Mouse (Mus musculus) A20 (cell line): ENCODE results near the gene Gbf1.
"Not testable (repeated sequence)": the region's sequence is repeated elsewhere in the genome, so short reads cannot be mapped to it uniquely, and the experiment has no call there.

Experiments
- DNase-seq: peaks from one replicate; pipeline ENCODE4 v3.0.0-alpha.2; 2011; ENCODE audit warnings: low read depth, low spot score

Gene Gbf1

DNA sequence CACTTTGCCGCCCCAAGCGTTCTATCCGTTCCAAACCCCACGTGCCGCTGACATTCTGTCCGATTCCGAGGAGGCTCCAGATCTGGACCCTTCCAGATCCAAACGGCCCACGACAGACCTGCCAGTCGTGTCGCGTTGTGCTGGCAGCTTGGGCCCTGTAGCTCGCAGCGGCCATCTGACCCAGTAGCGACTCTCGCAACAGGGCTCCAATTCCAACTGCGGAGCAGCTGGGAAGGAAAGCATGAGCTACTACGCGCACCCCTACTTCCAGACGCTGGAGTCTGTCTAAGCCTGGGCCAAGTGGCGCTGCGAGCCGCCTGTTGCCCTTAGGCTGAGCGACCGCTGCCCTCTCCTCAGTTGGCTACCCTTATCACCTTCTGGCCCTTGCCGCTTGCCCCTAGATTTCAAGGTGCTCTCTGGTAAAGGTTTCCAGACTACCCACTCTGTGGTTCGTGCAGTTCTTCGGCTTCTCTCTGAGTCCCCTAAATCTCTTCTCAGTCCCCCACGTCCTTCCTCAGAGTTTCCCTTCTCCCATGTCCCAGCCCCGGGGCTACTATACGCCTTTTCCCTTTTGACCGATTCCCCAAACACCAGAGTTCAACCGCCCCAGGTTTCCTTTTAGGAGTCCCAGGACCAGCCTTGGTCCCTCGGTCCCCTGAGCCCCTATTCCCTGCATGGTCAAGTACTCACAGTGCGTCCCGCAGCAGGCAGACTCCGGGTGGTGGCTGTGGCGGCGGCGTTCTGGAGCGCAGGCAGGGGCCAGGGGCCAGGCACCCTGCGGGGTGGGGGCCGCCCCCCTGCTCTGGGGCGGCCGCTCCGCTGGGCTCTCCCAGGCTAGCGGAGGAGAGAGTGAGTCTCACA lies 4.6 kb upstream of the Gbf1 start, which contains the start of gene Pitx3:
TSS of gene Pitx3 (minus strand) at position 816 of the 861 bp plus-strand sequence.
- no peak for DNase-seq

DNA sequence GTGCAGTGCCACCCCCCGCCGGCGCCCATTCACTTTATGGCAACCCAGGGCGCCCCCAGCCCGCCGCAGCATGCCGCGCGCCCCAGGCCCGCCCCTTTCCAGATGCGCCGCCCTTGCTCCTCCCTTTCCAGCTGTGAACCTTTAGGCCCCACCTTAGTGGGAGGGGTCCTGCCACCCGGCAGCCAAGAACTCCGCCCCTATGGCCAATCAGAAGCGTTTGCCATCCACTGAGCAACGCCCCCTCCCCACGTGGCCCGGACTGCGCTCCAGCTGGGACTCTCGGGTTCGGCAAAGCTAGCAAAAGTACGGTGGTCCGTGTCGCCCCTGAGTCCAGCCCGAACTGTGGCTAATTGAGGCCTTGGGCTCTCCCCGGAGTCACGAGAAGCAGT lies 3.9 kb upstream of the Gbf1 start:
- DNase-seq, result peak; percentile 93

DNA sequence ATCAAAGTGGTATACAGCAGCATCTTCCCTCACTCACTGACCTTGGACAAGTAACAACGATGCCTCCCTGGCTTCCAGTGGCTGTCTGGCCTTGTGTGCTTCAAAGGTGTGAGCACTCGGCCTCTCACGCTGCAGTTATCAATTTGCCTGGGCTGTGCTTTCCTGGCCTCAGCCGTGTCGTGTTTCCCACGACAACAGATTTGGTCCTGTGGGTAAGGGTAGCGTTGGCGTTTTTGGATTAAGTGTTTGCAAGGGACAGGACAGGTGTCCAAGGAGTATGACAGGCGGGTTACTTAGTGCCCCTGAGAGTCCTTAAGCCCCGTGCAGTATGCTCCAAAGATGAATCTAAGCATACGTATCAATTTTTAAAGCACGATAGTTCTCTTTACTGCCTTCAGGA lies 3.2 kb upstream of the Gbf1 start:
- no peak for DNase-seq

DNA sequence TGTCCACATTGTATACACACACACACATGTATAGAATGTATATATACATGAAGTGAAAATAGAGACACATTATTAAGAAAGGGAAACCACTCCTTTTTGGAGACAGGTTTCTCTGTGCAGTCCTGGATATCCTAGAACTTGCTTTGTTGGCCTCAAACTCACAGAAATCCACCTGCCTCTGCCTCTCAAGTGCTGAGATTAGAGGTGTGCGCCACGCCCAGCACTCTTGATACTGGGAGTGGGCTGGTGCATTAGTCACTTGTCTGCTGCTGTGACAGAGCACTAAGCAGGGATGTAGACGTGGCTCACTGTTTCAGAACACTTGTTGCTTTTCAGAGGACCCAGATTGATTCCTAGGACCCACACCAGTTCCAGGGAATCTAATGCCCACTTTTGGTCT lies 13.6 kb downstream of the Gbf1 start:
- no peak for DNase-seq

DNA sequence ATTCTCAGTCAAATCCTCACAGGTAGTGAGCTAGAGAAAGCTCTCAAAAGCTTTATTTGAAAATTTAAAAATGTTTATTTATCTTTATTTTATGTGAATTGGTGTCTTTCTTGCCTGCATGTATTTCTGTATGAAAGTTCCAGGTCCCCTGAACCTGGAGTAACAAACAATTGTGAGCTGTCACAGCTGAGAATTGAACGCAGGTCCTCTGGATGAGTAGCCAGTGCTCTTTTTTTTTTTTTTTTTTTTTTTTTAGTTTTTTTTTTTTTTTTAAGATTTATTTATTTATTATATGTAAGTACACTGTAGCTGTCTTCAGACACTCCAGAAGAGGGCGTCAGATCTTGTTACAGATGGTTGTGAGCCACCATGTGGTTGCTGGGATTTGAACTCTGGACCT lies 14.9 kb downstream of the Gbf1 start:
- not testable (repeated sequence) for DNase-seq

DNA sequence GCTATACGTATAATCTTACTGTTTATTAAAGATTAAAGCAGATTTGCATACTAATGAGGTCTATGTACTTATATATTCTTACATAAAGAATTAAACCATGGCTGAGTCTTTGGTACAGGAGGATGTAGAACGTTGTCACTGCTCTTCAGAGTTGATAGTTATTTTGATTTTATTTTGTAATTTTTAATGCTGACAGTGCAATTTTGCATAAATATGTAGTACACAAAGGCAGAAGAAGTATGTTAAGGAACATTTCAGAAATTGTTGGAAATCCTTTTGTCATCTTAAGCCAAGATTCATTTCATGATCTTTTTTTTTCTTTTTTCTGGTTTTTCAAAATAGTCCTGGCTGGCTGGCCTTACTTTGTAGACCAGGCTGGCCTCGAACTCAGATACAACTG lies 17.1 kb downstream of the Gbf1 start:
- DNase-seq, result no peak

DNA sequence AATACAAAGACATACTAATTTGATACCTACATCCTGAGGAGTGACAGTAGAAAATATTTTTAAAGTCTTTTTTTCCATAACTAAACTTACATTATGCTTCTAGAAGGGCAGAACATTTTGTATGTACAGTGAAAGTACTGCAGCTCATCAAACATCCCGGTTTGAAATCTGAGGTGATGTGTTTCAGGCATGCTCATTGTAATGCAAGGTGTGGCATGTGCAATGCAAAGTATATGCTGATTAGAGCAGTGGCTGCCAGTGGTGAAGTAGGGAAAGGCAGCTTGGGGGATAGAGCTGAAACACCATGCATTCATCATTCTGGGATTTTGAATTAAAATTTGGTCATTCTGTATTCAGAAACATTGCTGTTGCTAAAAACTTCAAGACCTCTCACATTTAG lies 17.6 kb downstream of the Gbf1 start:
- DNase-seq, result no peak

DNA sequence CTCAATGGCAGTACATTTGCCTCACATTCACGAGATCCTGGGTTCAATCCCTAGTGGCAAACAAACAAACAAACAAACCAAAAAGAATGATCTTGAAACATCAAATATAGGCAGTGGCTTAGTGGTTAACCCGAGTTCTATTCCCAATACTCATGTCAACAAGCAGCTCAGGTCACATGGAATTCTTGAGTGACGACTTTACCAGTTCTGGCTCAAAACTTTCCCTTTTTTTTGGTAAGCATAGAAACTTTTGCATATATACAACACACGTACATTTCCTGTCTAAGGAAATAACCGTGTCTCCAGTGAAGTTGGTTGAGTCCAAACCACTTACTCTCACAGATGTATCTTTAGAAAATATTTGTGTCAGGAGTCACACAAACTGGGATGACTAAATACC lies 20.2 kb downstream of the Gbf1 start:
- no peak for DNase-seq

DNA sequence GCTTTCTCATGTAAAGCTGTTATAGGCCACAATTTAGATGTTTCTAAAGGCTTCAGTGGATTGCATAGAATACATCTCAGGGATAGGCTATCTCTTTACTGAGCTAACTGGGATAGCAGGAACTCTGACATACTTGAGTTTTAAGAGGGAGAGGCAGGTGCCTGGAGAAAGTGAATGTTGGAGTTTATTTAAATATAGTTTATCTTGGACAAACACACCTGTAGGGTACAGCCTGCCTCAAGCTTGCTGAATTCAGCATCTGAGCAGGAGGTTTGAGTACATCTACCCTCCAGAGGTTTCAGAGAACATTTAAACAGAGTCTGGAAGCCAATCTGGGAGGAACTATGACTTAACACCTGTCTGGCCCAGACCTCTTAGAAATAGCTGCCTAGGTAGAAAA lies 22.9 kb downstream of the Gbf1 start:
- DNase-seq, result no peak

DNA sequence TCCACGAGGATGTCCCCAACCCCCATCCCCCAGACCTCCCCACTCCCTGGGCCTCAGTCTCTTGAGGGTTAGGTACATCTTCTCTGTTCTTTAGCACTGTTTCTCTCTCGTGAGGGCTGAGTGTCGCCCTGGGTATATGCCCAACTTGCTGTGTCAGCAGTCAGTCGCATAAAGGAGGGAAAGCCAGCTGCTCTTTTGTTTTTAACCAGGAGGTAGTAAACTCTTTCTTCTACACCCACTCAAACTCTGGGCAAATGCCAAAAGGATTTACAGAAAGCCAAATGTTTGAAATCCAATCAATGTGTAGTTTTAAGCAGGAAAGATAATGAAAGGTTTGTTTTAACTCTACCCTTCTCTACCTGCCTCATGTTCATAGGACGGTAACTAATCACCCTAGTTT lies 24.7 kb downstream of the Gbf1 start:
- DNase-seq, result no peak

DNA sequence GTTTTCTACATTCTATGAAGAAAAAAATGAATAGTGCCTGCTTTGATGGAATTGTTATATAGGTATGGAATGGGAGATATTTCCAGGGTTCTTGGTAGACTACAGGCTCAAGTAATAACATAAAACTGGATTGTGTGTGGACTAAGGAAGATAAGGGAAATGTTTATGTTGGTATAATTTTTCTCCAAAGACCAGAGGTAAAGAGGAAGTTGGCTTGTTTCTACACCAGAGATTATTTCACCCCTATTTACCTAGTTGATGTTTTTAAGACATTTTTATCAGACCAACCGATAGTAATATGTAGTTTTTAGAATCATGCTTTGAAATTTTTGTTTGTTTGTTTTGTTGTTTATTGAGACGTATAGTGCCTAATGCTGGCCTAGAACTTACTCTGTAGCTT lies 28.0 kb downstream of the Gbf1 start:
- peak; percentile 10 for DNase-seq

DNA sequence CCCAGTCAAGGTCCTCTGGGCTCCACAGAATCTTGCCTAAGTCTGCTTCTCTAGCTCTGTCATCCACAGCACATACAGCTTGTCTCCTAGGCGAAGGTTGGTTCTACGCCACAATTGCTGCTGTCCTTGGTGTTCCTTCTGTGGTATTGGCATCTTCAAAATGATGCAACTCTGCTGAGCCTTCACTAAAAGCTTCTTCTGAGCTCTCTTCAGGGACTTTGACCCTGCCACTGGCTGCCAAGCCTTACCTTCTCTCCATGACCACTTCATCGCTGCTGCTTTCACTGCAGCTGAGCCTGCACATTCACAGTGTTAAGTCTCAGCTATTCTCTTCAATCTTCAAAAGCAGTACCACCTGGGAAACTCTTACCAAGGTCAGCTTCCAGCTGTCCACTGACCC lies 29.9 kb downstream of the Gbf1 start:
- no peak for DNase-seq

DNA sequence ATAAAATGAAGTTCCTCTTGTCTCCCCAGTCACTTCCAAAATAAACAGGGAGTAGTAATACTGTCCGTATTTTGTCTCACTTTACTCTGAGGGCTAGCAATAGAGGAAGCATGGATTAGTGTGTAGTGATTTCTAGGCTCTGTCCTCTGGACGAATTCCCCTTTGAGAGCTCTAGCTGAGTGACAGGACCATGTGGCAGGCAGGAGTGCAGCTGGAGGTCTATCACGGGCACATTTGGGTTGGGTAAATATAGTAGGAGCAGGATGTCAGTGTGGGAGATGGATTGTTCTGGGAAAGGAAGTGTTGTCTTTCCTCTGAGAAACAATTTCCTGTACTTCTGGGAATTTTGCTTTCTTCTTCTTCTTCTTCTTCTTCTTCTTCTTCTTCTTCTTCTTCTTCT lies 34.3 kb downstream of the Gbf1 start:
- DNase-seq, result peak; percentile 30

DNA sequence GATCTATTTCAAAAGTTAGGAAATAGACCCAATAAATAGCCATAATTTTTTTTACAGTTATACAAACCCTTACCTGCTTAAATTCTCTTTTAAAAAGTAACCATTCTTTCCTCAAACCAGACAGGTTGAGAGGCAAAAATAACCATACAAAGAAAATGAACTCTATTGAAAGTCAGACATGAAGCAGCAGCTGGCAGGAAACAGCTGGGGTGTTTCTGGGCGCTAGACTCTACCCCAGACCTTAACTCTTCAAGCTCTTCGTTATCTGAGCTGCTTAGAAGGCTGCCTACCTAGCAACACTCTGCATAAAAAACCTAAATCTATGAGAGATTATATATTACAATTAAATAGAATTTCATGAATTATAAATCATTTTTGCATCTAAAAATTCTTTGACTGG lies 34.9 kb downstream of the Gbf1 start:
- DNase-seq, result peak; percentile 36

DNA sequence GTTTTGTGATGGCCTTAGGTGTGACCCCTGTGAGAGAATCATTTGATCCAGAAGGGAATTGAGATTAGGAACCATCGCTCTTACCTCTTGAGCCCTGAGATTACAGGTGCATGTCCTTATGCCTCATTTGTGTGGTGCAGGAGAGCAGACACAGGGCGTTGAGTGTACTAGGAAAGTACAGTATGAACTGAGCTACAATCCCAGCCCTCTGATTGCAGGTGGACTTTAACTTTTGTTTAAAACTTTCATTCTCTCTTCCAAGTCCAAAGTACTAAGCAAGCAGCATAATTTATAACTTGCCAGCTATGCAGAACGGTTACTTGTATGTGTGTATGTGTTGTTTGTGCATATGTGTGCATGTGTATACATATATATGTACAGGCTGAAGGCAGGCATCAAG lies 46.0 kb downstream of the Gbf1 start:
- no peak for DNase-seq

DNA sequence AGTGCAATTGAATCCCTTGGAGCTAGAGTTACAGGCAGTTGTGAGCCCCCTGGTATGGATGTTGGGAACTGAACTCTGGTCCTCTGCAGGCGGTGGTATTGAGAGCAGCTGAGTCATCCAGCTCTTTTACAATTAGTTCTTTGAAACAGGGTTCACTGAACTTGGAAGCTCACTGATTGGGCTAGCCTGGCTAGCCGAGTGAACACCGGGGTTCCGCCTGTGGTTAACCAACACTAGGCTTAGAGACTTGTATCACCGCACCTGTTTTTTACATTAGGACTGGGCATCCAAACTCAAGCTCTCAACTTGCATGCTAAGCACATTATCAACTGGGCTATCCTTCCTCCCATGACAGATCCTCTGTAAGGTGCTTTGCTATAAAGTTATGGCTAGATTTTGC lies 46.6 kb downstream of the Gbf1 start:
- DNase-seq, result no peak

DNA sequence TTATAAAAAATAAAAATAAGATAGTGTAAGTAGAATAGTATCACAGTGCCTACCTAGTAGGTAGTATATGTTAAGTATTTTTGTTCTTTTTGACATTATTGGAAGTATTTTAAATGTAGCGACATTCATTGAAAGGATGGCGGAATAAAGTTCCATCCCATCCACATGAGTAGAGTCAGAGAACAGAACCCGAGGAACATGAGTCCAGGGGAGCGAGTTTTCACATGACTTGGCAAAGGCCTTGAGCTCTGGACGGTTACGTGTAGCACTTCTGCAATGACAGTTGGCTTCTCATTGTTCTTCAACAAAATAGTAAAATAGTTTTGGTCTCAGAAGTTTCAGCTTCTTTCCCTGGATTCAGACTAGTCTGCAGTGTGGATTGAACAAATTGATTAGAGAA lies 51.9 kb downstream of the Gbf1 start:
- DNase-seq, result no peak

DNA sequence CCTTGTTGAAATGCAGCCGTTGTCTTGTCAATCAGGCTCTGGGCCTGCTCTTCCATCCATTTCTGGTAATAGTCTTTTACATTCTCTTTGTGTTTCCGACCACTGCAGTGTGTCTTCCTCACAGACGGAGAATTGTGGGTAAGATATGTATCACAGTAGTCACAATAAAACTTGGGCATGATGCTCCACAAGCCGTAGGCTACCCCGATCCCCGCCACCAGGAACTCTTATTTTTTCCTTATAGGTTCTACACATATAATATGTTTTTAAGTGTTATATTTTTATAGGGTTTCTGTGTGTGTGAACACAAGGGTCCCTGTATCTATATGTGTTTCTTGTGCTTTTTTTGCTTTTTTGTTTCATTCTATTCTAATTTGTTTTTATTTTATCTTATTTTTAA lies 53.4 kb downstream of the Gbf1 start:
- no peak for DNase-seq

DNA sequence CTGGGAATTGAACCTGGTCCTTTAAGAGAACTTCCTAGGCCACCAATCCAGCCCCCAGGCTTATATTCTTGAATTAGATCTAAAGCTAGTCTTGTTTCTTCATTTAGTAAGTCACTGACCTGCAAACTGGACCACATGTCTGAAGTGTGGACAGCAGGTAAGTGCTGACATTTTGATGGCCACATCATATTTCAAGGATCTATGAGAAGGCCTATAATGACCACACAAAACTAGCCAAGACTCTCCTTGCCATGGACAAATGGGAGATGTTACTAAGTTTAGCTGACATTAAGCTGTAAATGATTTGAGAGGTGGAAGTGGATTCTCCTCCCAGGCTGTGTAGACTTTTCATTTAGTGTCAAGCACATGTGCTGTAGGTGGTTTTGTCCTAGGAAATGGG lies 58.6 kb downstream of the Gbf1 start:
- no peak for DNase-seq

DNA sequence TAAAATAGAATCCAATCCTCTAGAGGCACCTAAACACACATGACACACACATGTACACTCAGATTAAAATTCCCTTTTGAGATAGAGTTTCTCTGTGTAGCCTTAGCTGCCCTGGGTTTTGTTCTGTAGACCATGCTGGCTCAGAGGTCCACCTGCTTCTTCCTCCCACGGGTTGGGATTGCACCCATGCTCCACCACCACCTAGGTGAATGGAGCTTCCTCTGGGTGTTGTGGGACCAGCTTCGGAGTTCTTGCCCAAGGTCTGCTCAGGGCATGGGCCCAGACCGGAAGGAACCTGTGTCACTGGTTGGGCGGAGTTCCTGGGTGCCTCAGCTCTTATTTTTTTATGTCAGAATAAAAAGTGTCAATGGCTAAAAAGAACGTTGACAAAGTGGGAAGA lies 62.2 kb downstream of the Gbf1 start:
- no peak for DNase-seq

DNA sequence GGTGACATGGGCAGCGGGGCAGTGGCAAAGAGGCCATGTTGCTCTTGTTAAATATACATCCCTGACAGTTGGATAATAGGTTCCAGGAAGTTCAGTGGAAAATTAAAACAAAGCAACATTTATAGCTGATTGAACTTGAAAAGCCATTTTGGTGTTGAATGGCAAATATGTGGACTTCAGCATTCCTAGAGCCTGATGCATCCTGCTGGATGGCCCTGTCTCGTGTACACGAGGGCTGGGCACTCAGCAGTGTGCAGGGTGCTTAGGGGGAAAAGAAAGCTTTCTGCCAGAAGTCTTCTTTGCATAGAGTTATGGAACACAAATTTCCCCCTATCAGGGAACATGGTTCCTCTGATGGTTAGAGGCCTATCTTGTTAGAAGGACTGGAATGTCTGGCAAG lies 63.1 kb downstream of the Gbf1 start:
- DNase-seq, result no peak

DNA sequence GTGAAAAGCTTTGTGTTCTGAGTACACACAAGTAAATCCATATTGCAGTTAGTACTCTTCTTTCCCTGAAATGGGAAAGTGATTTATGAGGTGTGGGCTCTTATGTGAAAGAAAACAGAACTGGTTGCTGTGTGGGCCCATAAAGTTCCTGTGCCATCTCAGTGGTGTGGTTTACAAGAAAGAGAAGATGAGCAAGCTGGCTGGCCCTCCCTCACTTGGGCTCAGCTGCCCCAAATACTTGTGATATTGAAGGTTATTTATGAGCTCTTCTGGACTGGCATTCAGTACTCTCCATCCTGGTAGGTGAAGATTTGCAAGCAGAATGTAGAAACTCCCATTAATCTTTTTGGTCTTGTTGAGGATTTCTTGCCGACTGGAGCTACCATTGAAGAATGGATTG lies 64.4 kb downstream of the Gbf1 start:
- DNase-seq, result no peak

DNA sequence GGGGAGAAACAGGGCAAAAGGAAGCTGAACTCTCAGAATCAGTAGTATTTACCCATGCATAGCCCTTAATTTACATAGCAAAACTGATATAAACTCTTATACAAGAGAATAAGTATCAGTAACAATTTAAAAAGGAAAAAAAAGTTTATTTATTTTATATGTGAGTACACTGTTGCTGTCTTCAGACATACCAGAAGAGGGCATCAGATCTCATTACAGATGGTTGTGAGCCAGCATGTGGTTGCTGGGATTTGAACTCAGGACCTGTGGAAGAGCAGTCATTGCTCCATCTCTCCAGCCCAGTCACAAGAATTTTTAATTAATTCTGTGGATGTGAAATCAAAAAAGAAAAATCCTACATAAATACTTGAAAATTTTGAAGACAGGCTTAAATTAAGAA lies 65.0 kb downstream of the Gbf1 start:
- not testable (repeated sequence) for DNase-seq

DNA sequence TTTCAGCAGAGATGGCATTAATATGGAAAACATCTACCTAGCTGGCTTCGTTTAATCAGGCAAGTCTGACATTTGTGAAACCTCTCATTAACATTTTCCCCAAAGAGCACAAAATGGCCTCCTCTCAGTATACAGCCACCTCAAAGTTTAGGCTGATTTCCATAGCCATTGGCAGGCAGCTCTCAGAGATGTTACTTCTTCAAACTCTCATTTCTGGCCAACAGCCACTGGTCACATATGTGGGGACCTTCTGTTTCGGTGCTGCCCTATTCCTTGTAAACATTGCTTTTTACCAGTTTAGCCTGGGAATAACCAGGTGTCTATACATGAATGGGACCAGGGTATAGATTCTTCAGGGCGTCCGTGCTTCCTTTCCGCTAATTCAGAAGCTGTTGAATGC lies 67.8 kb downstream of the Gbf1 start:
- no peak for DNase-seq
